Mouse (Mus musculus) granulocyte monocyte progenitor cell, adult 5-6 weeks (primary cell): ENCODE data around the gene A630076J17Rik. TPM values are rescaled to one million over a fixed set of nuclear protein-coding genes. Genes with fewer than 3 reads are reported as not detected.

Source experiments
- ATAC-seq: replicated peaks from 2 replicates; pipeline ENCODE4 v1.8.0; 2016; ENCODE audit warnings: mild to moderate bottlenecking, moderate TSS enrichment, inconsistent platforms; ENCODE audit not compliant: poor library complexity, severe bottlenecking
- total RNA-seq, 2 experiments: library from RNA; stranded (forward) in 1 of 2; stranded (reverse) in 1 of 2; fragments of 200-712, 200-1000 nt in 1 of 2; fragments of >200 nt in 1 of 2; fragmentation: Nextera tagmentation in 1 of 2; gene quantifications; 2 replicates each; pipeline ENCODE4 v1.2.3; 2014 to 2017

The A630076J17Rik gene
- total RNA-seq, 2 experiments from 2014 or later: not detected

DNA sequence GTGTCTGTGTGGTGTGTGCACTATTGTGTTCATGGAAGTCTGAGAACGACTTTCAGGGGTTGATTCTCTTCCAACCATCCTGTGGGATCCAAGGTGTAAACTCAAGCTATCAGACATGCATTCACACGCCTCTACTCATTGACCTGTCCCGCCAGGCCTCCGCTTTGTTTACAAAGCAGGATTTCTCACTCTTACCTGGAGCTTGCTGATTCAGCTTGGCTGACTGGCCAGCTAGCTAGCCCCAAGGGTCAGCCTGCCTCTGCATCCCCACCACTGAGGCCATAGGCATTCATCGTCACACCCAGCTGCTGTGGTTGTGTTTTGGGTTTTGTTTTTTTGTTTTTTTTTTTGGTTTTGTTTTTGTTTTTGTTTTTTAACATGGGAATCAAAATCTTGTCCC lies 1.2 kb upstream of the A630076J17Rik start:
- ATAC-seq: no peak

DNA sequence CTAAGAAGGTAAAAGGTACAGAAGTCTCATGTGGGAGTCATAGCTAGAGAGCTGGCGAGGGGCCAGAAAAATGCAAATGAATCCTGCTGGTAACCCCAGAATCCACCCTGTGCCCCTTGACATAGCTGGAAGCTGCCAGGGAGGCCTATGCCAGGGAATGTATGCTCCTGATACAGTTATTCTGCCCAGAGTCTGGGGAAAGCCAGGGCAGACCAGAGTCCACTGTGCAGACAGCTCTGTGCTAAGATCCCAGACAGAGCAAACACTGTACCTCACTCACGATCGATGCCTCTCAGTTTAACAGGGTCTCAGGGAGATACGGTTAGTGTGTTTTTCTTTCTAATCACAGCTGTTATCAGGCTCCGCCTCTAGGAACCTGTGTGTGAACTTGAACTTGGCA lies 592 bp upstream of the A630076J17Rik start:
- ATAC-seq: no peak

DNA sequence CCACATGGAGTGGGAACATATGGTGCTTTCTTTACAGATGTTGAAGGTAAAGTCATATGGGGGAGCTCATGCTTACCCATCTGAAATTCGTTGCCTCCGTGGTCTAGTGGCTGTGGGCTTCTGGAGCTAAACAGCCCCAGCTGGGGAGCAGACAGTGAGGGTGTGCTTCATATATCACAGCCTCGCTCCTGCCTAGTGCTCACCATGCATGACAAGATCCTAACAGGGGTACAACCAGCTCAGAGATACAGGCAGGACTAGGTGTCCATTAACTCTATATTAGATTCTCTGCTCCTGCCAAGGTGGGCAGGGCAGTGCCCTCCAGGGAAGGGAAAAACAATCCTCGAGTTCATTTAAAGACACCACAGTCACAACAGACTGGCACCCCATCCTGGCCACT lies 788 bp downstream of the A630076J17Rik start:
- ATAC-seq: no peak

DNA sequence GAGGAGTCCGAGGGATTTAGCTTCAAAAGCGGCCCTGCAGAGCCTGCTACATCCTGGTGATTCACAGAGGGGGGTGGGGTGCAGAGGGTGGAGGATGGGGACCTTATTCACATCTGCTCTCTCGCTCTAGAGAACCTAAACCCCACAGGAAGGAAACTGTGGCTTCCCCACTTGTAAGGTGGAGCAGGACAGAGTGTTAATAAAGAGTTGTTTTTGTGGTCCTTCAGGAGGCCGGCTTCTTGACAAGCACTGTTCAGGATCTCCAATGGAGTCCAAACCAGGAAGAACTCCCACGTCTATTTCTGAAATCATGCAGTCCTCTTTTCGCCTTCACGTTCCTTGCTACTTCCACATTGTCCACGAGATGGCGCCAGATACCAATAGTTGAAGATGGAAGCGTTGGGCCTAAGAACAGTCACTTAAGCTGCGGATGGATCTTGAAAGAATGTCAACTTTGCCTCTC lies 3.0 kb downstream of the A630076J17Rik start:
- peak; percentile 87 for ATAC-seq

DNA sequence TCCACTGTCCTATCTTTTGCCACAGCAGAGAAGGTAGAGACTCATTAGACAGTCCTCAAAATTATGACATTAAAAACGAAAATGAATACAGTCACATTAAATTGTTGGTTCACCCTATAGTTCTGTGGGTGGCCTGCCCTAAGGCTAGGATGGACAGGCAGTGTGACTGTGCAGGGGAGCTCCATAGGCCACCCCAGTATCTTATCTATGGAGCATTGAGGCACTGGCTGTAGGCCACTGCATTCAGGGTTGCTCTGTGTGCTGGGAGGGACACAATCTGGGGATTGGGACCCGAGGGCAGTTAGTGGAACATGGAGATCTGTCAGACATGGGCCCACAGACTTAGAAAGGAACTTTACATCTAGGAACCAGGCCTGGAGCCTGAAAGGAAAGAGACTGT lies 3.5 kb downstream of the A630076J17Rik start:
- no peak for ATAC-seq

DNA sequence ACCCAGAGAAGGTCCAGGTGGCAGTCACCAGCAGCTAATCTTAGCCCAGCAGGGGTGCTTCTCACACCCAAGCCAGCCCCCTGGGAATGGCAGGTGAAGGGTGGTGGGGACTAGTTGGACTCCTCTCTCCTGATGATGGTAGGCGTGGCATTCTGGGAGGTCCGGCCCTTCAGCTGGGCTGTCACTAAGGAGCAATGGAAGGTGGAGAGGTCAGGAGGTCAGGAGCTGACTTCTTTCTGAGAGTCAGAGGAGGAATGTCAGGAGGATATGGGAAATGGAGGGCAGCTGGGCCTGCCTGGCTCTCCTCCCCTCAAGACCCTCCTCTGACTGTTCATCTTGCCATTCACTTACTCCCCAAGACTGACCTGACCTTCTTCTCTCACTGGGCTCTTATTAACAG lies 7.6 kb downstream of the A630076J17Rik start:
- ATAC-seq: no peak

DNA sequence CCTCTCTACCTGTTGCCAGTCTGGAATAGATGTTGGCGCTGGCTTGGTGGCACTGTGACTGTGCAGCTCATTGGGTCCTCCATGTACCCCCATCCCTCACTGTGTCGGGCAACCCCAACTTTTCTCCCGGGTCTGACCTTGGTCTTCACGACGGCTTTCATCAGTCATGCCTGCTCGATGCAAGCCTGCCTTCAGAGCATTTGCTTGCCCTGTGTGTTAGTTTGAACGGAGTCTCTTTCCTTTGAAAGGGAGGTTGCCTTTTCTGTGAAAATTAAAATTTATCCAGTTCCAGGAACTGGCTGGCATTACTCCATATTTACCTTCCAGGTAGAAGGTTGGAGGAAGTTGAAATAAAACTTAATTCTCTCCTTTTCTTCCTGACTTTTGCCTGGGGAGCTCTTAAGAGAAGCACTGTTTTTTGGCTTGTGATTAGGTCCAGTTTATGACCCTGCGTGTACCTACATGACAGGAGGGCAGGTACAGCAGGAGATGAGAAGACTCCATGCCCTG lies 8.1 kb downstream of the A630076J17Rik start:
- ATAC-seq: no peak

DNA sequence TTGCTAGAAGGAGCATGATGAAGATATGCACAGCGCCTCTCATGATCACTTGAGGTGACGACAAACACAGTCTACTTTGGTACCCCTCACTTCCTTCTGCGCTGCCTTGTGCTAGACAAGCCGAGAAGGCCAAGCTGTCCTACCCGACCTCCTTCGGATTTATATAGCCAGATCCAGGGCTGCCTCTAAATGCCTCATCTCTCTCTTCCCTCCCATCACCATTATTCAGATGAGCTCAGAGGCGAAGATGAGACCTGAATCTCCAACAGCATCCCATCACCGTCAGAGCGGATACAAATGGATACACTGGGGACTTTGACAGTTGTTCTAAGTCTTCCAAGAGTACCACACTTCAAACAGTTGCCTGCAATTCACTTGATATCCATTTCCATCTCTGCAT lies 9.2 kb downstream of the A630076J17Rik start, which contains the start of gene Prok1:
TSS of gene Prok1 (minus strand) at position 101 of the 400 bp plus-strand sequence.
- ATAC-seq: no peak

DNA sequence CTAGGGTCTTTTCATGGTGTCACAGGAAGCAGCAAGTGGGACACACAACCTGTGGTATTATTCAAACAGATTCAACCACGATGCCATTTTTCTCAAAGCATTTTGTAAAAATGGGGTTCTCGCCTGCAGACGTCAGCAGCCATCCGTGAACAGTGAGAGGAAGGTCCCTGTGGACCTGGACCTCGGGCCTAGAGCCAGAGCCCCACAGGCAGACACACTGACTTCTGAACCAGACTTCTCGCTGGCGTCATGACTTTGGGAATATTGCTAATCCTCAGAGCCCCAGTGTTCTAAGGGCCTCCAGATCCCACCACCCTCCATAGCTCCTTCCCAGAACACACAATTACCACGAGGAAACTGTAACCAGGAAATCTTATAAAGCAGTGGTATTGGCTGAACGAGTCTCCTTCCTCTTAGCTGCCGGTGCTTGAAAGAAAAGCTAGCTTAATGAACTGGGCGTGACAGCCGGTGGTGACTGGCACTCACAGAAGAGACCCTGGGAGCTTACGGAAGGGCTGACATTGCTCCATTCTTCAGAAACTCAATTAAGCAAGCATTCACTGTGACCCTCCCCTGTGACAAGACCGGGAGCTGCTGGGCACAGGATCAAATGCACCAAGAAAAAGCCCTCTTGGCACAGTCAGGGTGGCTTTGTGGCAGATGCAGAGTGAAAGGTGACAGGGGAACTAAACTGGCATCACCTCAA lies 11.1 kb downstream of the A630076J17Rik start:
- ATAC-seq: peak; percentile 59

DNA sequence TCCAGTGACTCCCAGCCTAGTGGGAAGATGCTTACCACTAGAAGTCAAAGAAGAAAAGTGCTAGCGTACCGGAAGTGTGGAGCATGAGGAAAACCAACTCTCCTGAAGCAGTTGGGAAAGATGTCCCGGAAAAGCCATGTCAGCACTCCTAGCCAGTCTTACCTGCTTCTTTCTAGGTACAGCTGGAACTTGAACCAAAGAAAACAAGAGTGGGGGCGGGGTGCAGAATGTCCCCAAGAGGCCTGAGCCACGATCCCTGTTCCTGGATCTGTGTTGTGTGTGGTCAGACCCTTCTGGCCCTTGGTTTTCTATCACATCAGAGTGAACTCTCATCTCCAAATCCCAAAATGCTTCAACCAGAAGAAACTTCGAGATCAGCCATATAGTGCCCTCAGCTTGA lies 16.5 kb downstream of the A630076J17Rik start:
- no peak for ATAC-seq

DNA sequence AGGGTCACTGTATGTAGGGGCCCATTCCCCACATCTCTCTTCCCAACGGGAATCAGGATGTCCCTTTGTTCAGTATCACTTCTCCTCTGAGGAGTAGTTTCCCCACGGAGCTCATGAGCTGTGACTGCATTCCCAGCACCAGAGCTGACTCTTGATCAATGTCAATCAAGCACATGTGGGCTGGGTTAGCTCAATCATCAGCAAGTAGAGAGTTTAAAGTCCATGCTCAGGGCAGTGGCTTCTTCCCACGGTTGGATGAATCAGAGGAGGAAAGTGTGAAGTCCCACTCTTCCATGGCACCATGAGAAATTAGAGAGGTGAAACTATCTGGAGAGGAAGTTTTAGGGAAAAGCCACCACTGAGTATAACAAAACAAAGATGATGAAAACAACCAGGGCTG lies 18.6 kb downstream of the A630076J17Rik start:
- ATAC-seq: no peak

DNA sequence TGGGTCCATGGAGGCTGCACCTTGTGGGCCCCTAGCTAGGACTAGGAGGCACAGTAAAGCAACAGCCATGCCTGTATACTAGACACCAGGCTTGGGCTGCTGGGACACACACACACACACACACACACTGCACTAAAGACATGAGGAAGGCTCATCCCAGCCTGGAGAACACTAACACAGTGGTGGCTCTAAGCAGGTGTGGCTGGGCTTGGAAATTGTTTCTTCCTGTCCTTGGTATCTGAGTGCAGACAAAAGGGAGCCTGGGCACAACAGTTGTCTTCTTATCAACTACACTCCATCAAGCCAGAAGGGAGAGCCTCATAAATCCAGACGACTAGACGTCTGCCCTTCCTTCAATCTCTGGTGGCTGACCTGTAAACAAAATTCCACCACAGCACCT lies 19.9 kb downstream of the A630076J17Rik start:
- no peak for ATAC-seq

DNA sequence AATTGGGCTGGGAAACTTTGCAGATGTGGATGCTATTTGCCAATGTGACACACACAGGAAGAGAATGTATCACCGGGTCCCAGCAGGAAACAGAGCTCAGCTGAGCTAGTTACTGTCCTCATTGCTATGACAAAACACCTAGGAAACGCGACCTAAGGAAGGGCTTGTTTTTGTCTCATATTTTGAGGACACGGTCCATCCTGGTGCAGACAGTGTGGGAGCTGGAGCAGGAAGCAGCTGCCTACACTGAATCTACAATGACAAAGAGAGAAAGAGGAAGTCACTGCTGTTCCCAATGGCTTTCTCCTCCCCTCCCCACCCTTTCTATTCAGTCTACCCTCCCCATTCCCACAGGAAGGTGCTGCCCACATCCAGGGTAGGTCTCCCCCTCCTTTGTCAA lies 21.6 kb downstream of the A630076J17Rik start:
- peak; percentile 88 for ATAC-seq

DNA sequence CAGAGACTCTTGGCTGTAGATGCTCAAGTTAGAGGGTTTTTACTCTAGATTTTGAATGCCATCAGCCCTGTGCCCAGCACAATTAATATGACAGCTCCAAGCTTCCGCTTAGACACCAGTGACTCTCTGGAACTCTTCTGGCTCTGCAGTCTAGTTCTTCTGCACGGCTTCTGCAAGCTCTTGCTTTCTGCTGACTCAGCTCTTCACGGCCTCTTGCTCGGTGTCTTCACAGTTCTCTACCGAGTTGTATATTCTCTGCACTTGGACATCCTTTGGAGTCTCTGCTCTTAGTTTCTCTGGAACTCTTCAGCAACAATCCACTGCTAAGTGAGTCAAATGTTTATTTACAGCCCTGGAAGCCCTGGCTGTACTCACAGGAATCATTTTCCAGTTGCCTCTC lies 23.5 kb downstream of the A630076J17Rik start:
- no peak for ATAC-seq

DNA sequence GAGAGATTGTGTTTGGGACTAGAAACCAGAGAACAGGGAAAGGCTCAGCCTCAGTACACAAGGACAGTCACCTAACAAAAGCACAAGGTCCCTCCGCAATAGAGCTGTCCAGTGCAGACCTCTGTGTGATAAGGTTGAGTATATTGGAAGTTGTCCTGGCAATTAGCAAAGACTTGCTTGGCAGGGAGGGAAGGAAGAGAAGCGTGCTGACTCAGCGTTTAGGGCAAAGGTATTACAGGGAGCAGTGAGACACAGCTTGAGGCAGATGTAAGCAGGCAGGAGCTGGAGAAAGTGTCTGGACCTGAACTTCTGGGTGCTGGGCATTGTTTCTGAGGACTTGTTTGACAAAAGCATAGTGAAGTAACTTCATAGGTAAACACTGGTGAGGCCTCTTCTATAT lies 25.6 kb downstream of the A630076J17Rik start:
- ATAC-seq: no peak

DNA sequence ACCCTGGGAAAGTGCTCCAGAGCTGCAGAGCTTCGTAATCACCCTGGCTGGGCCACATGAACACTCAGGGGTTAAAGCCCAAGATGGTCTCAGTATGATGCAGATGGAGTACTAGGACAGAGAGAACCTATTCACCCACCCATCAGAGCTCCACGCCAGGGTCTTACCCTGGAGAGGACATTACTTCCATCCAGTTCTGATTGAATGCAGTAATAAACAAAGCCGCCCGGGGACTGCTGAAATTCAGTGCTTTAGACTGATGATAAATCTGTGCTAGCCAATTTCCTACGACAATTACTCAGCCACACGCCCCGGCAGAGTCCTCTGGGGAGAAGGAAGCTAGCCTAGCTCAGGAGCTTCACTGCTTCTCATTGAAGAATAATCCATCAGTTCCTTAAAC lies 26.3 kb downstream of the A630076J17Rik start:
- ATAC-seq: no peak

DNA sequence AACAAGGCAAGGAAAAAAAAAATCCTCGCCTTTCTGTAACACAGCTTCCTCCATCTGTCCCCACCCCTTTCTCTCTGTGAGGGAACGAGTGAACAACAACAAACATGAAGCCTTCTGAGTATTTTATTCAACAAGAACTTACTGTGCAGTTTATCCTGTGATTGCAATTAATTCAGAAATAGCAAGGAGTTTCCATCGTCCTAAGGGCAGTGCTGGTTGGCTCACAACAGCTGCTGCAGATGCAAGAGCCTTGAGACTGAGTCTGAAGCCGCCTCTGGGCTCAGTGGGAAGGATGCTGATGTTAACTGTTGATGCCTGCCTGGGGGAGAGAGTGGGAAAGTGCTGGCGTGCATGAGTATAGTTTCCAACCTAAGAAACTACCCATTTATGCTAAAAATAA lies 27.5 kb downstream of the A630076J17Rik start:
- no peak for ATAC-seq

DNA sequence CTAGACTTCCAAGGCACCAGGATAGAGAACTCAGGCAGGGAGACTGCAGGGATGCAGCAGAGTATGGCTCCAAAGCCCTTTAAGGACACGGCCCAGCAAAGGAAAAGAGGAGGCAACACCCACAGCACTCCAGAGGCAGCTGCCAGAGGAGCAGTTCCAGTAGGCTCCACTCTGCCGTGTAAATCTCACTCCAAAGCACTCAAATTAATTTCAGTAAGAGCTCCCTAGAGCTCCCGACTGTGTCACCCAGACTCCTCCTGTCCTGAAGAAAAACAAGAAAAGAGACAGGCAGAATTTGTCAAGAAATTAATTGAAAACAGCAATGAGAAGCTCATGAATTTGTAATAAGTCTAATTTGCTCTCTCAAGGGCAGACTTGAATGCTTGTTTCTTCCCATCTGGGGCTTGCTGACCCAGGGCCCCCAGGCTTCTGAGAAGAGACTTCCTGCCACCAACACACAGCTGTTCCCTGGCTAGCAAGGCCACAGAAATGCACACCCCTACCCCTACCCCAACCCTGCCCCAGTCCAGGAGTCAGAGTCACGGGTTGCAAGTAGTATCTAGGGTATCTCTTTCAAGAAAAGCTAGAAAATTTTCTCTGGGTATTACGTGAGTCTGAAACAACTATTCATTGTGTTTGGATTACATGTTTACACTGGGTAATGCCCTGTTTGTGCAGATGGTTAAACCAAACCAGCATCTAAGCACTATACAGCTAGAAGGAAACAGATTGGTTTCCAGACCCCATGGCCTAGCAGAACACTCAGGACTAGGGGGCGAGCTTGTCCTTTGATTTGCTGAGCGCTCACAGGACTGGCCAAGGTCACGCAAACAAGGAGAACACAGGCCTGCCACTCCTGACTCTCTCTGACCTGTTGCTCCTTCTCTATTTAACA lies 30.8 kb downstream of the A630076J17Rik start:
- ATAC-seq: no peak

DNA sequence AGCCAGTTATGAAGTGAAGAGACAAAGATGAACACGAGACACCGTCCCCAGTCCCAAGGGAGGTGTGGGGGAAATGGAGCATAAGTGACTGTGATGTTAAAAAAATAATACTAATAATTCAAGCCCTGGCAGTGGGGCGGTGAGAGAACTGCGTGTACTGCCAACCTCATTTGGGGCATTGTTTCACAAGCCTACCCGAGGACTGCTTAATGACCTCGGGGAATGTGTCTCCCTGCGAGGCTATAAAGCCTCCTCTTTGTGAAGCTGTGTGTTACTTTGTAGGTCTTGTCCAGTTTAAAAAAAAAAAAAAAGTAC lies 31.4 kb downstream of the A630076J17Rik start:
- ATAC-seq: no peak

DNA sequence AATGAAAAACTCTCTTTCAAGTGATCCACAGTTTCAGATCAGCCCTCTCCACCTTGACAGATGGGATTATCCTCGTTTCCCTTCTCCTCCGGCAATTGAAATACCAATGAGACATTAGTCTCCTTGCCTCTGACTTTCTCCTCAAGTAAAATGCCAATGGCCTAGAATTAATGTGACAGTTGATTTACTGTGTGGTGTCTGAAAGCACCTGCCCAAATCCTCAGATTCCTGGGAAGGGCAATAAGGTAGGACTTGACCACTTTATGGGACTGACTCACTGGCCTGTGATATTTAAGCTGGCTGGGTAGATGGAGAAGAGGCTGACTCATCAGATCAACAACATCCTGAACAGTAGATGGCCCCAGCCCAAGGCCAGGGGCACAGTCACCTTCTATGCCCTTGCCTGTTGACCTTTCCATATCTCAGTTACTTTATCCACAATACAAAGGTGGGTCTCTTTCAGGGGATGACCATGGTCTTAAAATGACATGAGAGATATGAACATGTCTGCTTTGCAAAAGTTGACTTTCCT lies 36.5 kb downstream of the A630076J17Rik start:
- no peak for ATAC-seq

DNA sequence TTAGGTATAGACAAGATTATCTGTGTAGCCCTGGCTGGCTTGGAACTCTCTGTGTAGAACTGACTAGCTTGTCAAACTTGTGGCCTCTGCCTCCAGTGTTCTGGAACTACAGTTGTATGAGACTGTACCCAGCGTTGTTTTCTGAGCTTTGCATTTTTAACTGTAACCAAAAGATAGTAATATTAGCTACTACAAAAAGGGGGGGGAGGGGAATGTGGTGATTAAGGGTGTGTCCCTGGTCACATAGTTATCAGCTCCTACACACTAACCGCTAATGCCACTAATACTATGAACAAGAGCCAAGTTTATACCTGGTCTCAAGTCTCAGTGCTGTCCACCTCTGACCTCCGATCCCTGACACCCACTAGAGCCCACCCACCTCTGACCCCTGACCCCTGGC lies 42.0 kb downstream of the A630076J17Rik start:
- no peak for ATAC-seq
